Mouse (Mus musculus) kidney, adult 8-10 months (tissue): ENCODE measurements around the gene Ugt2b1.
A peak's percentile ranks its signal among the peaks of the same experiment; 100 is the strongest.
"Not testable (repeated sequence)": the region's sequence is repeated elsewhere in the genome, so short reads cannot be mapped to it uniquely, and the experiment has no call there.

Source experiments
- DNase-seq, 2 experiments: peaks; one replicate each; pipeline ENCODE4 v3.0.0; 2022

The Ugt2b1 gene

DNA sequence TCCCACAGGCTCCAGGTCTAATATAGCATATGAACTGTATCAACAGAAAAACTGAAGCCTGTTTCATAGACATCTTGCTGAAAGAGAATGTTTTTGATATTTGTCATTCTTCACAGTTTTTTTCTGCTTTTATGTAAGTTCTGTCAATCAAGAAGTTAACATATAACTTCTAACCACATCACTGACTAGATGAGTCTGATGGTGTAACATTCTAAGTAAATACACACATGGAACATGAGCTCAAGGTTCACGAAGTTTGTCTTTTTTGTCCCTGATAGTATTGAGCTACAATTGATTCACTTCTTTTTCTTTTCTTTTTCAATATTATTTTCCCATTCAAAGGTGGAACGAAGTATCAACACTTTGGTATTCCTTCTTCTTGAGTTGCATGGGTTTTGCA lies at the start of gene Ugt2b1:
Ugt2b1 (minus strand) TSS at position 105 of the 400 bp plus-strand sequence.
- no peak for DNase-seq

DNA sequence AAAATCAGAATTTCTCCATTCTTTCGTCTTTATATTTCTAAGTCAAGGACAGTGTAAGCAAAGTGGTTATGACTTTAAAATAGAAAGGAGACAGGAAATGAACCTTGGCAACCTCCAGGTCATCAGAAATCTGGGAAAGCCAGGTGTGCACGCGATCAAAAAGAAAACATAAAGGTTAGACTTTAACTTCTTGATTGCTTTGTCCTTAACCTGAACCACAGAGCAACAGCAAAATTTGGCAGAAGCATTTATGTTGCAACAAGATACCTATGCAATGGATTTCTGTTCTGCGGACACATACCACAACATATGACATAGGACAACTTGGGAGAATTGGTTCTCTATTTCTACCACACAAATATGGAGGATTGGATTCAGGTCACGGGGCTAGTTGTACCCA lies 40.9 kb upstream of the Ugt2b1 start:
- not testable (repeated sequence) for DNase-seq

DNA sequence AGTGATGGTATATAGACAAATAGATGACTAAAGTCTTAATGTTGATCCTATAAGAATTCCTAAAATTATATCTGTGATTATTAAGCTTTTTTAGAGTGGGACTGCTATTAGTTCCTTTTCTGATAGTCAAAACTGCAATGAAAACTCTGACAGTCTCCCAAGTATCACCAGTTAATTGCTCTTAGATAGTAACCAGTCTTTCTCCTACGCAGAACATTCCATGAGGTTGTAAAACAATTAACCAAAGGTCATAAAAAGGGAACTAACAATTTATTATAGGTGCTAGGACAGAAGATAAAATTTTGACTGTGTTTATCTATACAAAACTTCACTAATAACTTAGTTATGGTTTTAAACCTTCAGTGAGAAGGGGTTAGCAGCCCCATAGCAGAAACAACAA lies 36.5 kb upstream of the Ugt2b1 start:
- DNase-seq, result not testable (repeated sequence)

DNA sequence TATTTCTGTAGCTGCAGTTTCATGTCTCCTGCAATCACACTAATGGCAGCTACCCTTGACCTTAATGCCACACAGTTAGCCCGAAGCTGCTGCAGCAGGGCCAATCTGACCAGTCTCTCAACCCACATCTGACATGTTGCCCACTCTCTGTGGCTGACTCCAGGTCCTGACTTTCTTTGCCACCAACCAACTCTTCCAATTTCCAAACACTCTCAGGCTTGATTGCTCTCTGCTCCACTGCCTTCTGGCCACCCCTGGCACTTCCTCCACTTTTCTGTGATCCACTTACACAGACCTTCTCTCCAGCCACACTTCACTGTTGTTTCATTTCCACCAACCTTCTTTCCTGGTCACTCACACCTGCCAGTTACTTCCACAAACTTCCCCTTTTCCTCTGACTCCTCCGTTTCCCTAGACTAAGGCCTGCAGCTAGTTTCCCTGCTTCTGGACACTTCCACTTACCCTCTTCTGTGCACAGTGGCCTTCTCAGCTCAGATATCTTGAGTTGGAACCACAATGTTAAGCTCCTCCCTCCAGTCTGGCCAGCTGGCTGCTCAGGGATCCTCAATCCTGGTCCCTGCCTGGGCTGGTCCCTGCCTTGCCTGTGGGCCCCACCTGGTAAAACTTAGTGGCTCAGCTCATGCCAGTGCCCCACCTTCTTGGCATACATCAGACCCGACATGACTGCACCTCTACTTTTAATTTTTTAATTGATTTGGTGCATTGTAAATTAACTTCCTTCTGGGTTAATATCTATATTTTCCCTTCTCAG lies 35.4 kb upstream of the Ugt2b1 start:
- DNase-seq, result no peak

DNA sequence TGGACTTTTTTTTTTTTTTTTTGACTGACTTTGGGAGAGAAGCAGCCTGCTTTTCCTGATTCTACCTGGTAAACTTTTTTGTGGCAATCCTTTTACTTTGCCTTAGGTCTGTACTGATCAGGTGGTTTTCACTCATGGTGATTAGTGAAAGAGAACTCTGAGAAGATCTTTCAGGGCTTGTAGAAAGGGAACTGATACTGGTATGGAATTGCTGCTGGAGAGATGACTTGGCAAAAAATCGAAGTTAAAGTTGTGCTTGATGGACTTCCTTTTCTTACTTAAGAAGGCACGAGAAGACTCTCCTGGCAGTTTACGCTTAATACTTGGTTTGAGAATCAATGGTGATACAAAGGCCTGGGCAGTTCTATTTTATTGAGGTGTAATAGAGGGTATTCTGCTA lies 34.2 kb upstream of the Ugt2b1 start:
- no peak for DNase-seq

DNA sequence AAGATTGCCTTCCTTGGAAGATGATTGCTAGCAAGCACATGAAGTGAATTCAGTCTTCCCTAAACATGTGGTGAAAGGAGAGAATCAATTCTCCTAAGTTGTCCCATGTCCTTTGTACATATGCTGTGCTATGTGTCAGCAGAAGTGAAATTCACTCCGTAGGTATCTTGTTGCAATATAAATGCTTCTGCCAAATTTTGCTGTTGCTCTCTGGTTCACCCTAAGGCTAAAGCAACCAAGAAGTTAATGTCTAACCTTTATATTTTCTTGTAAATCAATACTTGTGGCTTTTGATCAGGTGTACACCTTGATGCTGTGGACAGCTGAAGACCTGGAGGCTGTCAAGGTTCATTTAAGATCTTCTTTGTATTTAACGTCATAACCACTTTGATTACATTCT lies 15.8 kb upstream of the Ugt2b1 start:
- no peak for DNase-seq

DNA sequence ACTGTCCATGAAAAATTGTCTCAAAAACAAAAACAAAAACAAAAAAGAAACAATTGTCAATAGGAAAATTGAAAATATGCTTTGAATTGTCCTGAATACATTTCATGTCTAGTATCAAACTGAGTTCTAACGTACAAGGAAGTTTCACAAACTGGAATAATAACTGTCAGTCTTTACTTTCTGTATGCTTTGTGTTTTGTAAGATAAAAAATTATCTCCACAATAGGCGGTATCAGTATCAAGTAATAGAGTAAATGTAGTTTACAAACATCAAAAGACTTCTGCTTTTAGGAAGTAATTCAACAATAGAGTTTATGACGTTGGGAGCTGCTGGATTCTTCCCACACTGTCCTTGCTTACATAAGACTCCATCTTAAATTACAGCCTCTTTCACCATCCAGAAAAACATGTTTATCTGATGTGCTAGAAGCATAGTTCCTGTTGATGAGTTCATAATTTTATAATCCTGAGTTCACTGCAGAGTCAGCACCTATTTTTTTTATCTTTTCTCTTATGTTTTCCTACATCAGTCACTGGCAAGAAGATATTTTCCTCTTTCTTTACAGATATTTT lies 5.6 kb downstream of the Ugt2b1 start:
- DNase-seq, result no peak

DNA sequence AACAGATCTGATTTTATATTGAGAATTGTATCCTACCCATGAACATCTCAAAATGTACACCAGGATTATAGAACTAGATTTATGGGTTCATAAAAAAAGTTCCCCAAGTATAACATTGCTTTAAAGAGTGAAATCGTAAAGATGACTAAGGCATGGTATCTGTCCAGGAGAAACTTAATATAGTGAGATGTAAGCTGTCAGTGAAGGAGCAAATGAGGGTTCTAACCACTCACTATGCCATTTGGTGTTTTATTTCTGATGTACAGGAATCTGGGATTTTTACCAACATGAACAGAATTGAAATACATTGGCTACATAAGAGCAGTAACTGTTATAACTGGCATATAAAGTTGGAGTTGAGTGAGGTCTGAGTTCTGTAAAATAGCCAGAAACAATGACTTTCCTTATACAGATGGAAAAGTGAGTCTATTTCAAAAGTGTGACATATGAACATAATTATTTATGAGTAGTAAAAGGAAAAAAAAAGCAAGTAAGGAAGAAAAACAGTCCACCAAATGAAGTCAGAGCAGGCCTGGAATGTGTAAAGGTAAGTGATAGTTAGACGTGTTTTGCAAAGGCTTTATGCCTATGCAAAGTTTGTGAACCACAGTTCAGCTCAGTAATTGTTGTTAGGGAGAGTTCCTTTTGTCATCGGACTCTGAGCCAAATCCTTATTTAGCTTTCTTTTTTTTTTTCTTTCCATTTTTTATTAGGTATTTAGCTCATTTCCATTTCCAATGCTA lies 14.8 kb downstream of the Ugt2b1 start:
- no peak for DNase-seq

DNA sequence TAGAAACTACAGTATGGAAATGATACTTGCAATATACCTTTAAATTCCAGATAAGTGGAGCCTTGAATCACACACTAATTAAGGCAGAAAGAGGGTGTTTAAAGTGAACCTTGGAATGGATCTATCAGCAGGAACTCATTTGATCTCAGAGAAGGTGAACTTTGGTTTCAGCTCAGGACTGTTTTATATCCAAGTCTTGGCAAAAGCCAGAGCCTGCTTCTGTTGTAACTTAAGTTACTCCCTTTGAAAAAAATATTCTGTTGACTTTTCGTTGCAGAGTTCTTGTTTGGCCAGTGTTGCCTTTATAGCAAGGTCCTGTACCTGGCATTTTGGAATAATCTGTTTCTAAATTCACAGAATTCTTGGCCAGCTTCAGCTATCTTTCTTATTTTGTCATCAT lies 15.6 kb downstream of the Ugt2b1 start:
- DNase-seq, result peak in 1 of 2 experiments; percentile 59

DNA sequence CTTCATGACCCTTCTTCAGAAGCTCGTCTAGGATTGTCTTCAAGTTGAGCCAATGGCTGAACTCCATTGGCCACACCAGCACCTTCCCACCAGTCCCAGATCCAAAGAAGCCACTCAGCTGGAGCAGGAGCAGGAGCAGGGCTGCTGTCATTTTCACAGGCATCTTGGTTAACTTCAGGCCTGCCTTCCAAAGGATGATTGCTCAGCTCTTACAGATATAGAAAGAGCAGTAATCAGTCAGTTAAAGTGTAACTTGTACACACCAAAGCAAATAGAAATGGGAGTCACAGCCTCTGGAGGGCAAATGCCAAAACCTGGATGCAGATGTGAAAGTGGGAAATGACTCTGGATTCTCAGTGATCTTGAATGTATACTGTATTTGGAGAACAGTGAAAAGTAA lies 19.6 kb downstream of the Ugt2b1 start, which contains the start of gene Ugt2b34:
Ugt2b34 (minus strand) TSS at position 180 of the 400 bp plus-strand sequence.
- peak; percentile 15 to 48 for DNase-seq

DNA sequence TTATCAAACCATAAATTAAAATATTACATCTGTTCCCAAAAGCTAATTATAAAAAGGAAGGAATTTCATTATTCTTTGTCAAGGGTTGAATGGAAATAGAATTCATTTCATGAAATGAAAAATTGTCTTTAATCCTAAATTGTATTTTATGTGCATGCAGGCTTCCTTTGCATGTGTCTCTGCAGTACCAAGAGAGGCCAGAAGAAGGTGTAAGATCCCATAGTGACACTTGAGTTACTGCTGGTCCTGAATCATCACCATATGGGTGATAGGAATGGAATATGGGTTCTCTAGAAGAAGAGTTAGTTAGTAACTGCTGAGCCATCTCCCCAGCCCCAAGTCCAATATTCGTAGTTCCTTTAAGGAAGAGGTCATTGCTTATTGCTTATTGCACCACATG lies 36.4 kb downstream of the Ugt2b1 start:
- DNase-seq, result no peak

DNA sequence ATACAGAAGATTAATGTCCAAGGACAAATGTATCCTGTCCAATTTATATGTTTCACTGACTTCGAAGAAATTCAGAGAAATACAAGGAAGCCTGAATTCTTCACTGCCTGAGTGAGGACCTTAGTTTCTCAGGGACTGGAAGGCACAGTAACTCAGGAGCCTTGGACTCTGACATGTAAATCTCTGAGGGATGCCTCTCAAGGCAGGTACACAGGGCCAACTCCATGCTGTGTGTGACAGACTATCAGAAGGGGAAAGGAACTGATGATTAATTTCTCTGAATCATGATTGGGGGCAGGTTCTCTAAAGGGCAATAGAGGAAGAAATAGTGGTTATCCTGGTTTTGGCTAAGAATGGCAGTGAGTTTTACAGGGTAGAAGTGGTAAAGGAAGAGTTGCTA lies 37.9 kb downstream of the Ugt2b1 start:
- DNase-seq, result no peak

DNA sequence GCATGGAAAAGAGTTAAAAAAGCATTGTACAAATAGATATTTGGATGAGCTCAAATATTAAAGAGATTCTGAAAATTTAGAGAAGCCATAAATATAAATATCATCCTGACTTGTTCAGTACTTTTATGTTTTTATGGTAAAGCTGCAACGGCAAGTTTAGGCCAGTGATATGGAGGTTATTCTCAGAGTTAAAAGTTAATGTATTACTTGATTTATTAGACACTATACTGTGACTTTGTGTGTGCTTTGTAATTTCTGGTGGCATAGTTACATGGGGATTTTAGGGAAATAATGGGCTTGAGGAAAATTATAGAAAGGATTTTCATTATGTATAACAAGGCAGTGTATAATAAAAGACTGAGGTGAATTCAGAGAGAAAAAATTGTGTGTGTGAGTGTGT lies 39.2 kb downstream of the Ugt2b1 start:
- DNase-seq, result no peak

DNA sequence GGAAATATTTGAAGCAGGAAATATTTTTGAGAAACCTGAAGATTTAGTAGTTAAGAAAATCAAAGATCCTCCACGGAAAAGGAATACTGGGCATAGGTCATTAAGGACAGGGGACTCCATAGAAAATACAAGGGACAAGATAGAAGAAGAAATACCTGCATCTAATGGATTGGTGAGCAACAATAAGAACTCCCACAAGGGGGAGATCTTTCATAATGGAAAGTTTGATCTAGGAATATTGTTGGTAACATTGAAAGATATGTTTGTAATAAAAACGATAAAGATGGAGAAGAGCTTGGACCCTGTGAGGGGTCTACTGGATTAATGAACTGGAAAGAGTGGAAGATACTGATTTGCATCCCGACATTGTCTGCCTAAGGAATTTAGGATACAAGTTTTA lies 39.7 kb downstream of the Ugt2b1 start:
- DNase-seq, result no peak

DNA sequence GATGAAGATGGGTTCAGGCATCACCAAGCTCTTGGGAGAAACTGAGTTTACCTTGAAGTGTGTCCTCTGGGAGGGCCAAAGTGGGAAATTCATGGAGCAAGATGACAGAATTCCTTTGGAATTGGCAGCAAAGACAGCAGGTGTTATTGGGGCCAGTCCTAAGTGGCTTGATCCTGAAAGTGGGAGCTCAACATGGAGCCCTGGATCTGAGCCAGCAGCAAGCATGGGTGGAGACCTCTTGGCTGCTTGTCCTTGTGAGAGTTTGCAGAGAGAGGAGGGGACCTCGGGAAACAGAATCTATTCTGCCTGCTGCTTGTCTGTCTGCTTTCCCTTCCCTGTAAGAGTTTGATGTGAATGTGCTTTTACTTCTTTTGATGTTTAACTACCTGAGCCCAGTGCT lies 54.5 kb downstream of the Ugt2b1 start:
- no peak for DNase-seq
